Mouse (Mus musculus) liver, embryonic 15.5 days (tissue): ENCODE data around the gene 1700028J19Rik. TPM values are rescaled to one million over a fixed set of nuclear protein-coding genes. Genes with fewer than 3 reads are reported as not detected.
"Not testable (repeated sequence)": the region's sequence is repeated elsewhere in the genome, so short reads cannot be mapped to it uniquely, and the experiment has no call there.

Source experiments
- ATAC-seq: fragments of 200-750 bp; cut with Nextera tagmentation; 2 replicates; pipeline ENCODE4 v1.8.0; 2017; ENCODE audit warnings: moderate number of reproducible peaks, mild to moderate bottlenecking, moderate library complexity; ENCODE audit not compliant: insufficient read depth
- H3K27ac ChIP-seq: fragments of 300-500 bp; sonication (generic); replicated peaks from 2 replicates; pipeline ENCODE4 v1.5.1; 2015; ENCODE audit warnings: mild to moderate bottlenecking, inconsistent platforms
- H3K27me3 ChIP-seq: fragments of 300-500 bp; sonication (generic); 2 replicates; pipeline ENCODE4 v1.6.1; 2015; ENCODE audit warnings: mild to moderate bottlenecking, inconsistent platforms
- H3K36me3 ChIP-seq: fragments of 300-500 bp; sonication (generic); replicated peaks from 2 replicates; pipeline ENCODE4 v1.6.1; 2015; ENCODE audit warnings: moderate library complexity, mild to moderate bottlenecking, inconsistent platforms
- H3K4me1 ChIP-seq: fragments of 300-500 bp; sonication (generic); replicated peaks from 2 replicates; pipeline ENCODE4 v1.6.1; 2015; ENCODE audit warnings: inconsistent platforms
- H3K4me2 ChIP-seq: fragments of 300-500 bp; sonication (generic); 2 replicates; pipeline ENCODE4 v1.6.1; 2015; ENCODE audit warnings: moderate library complexity, mild to moderate bottlenecking, inconsistent platforms
- H3K4me3 ChIP-seq: fragments of 300-500 bp; sonication (generic); replicated peaks from 2 replicates; pipeline ENCODE4 v1.5.1; 2015; ENCODE audit warnings: mild to moderate bottlenecking, inconsistent platforms
- H3K9ac ChIP-seq: fragments of 300-500 bp; sonication (generic); 2 replicates; pipeline ENCODE4 v1.6.1; 2015; ENCODE audit warnings: moderate library complexity, mild to moderate bottlenecking, inconsistent platforms
- H3K9me3 ChIP-seq: fragments of 300-500 bp; sonication (generic); replicated peaks from 2 replicates; pipeline ENCODE4 v1.6.1; 2016; ENCODE audit warnings: inconsistent platforms
- WGBS: fragments of 180-500 bp; shearing (Covaris S2); methylation state at CpG from one replicate; pipeline ENCODE4 v1.1.7; 2015; ENCODE audit warnings: mixed read lengths; ENCODE audit not compliant: insufficient replicate concordance; 5-methylcytosine and 5-hydroxymethylcytosine counted together
- polyA plus RNA-seq: library from polyadenylated mRNA; unstranded; fragments of >200 nt; fragmentation: Nextera tagmentation; extraction: Ambion mirVana; gene quantifications from 2 replicates; pipeline ENCODE4 v1.2.1, GENCODE M21; 2015

Gene 1700028J19Rik
- polyA plus RNA-seq, 1 experiment from 2014 or later = 0.94 TPM

DNA sequence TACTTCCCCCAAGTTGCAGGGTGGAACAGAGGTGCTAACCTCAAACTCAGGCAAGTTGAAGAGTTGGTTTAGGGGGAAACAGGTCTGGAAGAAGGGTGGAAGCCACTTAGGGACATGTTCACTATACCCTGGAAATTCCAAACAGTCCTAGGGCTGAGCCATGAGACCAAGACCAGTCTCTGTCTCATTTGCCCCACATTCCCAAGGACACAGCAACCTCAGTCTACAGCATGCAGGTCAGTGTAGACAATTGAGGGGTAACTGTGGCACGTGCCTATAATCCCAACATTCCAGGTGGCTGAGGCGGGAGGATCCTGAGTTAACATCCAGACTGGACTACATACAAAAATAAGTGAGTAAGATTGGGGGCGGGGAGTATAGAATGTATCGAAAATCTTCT lies 2.8 kb upstream of the 1700028J19Rik start:
- peaks cover 51% of the 10 kb centered on the region for H3K36me3 ChIP-seq

GRCm38 (mm10) chr7:44247971-44248370 lies 1.5 kb upstream of the 1700028J19Rik start:
- H3K27ac ChIP-seq = no peak overlapping the region
- no peak for ATAC-seq
- WGBS = 73% methylated on average over 2 of the region's 2 CpGs
- peak overlapping the region; percentile 91 for H3K4me2 ChIP-seq
- H3K36me3 ChIP-seq = peaks cover 47% of the 10 kb centered on the region
- no peaks in the 10 kb centered on the region for H3K9me3 ChIP-seq
- H3K9ac ChIP-seq = peak overlapping the region; percentile 39; the same call in 1 of the 2 replicates
- H3K27me3 ChIP-seq = no peaks in the 10 kb centered on the region
- peaks cover 38% of the 10 kb centered on the region for H3K4me1 ChIP-seq
- H3K4me3 ChIP-seq = peak overlapping the region; percentile 95

More for the DNA sequence above, 2.8 kb upstream of the 1700028J19Rik start:
- no peak overlapping the region for H3K4me3 ChIP-seq
- no peak overlapping the region for H3K9ac ChIP-seq
- H3K4me1 ChIP-seq = peaks cover 38% of the 10 kb centered on the region
- no peaks in the 10 kb centered on the region for H3K27me3 ChIP-seq
- WGBS = 79% methylated on average over 4 of the region's 4 CpGs
- H3K9me3 ChIP-seq = no peaks in the 10 kb centered on the region
- H3K27ac ChIP-seq = no peak overlapping the region
- ATAC-seq = no peak
- no peak overlapping the region for H3K4me2 ChIP-seq

- H3K9ac ChIP-seq = peak overlapping the region; percentile 88
- H3K27ac ChIP-seq = peak overlapping the region; percentile 89
- peaks cover 38% of the 10 kb centered on the region for H3K4me1 ChIP-seq
- peak overlapping the region; percentile 91 for H3K4me2 ChIP-seq
- no peaks in the 10 kb centered on the region for H3K9me3 ChIP-seq
- peak overlapping the region; percentile 95 for H3K4me3 ChIP-seq
- peak; percentile 13; the same call in 1 of the 2 replicates for ATAC-seq
- H3K27me3 ChIP-seq = no peaks in the 10 kb centered on the region
- H3K36me3 ChIP-seq = peaks cover 38% of the 10 kb centered on the region
- under 1% methylated on average over 23 of the region's 23 CpGs for WGBS
These were observed 532 bp upstream of the 1700028J19Rik start for GRCm38 (mm10) chr7:44246984-44247470.

DNA sequence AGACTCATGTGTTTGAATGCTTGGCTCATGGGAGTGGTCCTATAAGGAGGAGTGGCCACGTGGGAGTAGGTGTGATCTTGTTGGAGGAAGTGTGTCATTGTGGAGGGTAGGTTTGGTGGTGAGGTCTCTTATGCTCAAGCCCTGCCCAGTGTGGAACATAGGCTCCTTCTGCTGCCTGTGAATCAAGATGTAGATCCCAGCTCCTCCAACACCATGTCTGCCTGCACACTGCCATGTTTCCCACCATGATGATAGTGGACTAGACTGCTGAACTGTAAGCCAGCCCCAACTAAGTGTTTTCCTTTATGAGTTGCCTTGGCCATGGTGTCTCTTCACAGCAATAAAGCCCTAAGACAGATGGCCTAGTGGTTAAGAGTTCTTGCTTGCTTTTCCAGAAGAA lies 2.4 kb downstream of the 1700028J19Rik start:
- Histone ChIP-seq H3K4me3 (no peak overlapping the region), H3K27ac (no peak overlapping the region), H3K9ac (no peak overlapping the region), H3K4me1 (peaks cover 36% of the 10 kb centered on the region), H3K9me3 (no peaks in the 10 kb centered on the region), H3K4me2 (no peak overlapping the region), H3K36me3 (peaks cover 12% of the 10 kb centered on the region), H3K27me3 (no peaks in the 10 kb centered on the region)
- no peak for ATAC-seq
- 42% methylated on average over 1 of the region's 1 CpGs for WGBS

DNA sequence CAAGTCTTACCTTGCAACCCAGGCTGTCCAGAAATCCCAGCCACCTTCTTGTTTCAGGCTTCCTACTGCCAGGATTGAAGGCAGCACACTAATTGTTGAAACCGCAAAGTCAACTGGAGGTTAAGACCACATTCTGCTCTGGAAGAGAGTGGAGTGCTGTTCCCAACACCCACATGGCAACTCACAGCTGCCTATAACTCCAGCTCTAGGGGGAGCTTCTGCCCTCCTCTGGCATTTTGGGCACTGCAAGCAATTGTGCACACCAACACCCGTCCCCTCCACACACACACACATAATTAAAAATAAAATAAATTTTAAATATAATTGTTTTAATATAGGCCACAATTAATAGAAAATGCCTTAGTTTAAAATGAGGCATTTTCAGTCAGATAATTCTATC lies 5.3 kb downstream of the 1700028J19Rik start:
- Histone ChIP-seq H3K27me3 (no peaks in the 10 kb centered on the region), H3K9me3 (no peaks in the 10 kb centered on the region), H3K27ac (no peak overlapping the region), H3K4me2 (no peak overlapping the region), H3K4me1 (peaks cover 15% of the 10 kb centered on the region), H3K9ac (no peak overlapping the region), H3K36me3 (no peaks in the 10 kb centered on the region), H3K4me3 (no peak overlapping the region)
- 54% methylated on average over 2 of the region's 2 CpGs for WGBS
- no peak for ATAC-seq

- peak; percentile 51; the same call in 1 of the 2 replicates for ATAC-seq
These were observed 5.8 kb downstream of the 1700028J19Rik start for GRCm38 (mm10) chr7:44240712-44241111.

GRCm38 (mm10) chr7:44239913-44240312 lies 6.6 kb downstream of the 1700028J19Rik start:
- Histone ChIP-seq H3K9ac (no peak overlapping the region), H3K4me3 (no peak overlapping the region), H3K4me2 (no peak overlapping the region), H3K27ac (no peak overlapping the region), H3K27me3 (no peaks in the 10 kb centered on the region), H3K9me3 (no peaks in the 10 kb centered on the region), H3K36me3 (no peaks in the 10 kb centered on the region), H3K4me1 (peaks cover 2% of the 10 kb centered on the region; the same call in 1 of the 2 replicates)
- WGBS = 23% methylated on average over 2 of the region's 2 CpGs
- ATAC-seq = no peak

More at GRCm38 (mm10) chr7:44240712-44241111, 5.8 kb downstream of the 1700028J19Rik start:
- 28% methylated on average over 1 of the region's 1 CpGs for WGBS
- H3K27me3 ChIP-seq = no peaks in the 10 kb centered on the region
- no peaks in the 10 kb centered on the region for H3K36me3 ChIP-seq
- H3K4me2 ChIP-seq = no peak overlapping the region
- no peak overlapping the region for H3K9ac ChIP-seq
- no peak overlapping the region for H3K4me3 ChIP-seq
- no peak overlapping the region for H3K27ac ChIP-seq
- H3K9me3 ChIP-seq = no peaks in the 10 kb centered on the region
- peaks cover 10% of the 10 kb centered on the region for H3K4me1 ChIP-seq

DNA sequence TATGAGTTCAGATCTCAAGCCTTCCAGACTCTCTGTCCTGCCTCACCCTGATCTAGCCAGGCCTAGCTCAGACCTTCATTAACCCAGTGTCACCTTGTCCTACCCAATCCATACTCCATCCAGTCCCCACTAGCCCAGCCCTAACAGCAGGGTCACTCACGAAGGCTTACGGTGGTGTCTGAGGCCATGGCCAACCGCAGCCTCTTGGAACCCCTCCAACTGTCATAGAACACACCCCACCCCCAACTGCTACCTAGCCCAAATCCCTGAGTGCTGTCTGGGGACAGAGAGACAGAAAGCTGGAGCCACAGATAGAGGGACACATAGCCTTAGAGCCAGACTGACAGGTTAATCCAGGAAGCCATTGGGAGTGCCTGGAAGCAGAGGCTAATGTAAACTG lies 10.6 kb downstream of the 1700028J19Rik start, which contains the start of gene Gm36864:
Gene Gm36864 (plus strand): TSS at position 269 of the 400 bp plus-strand sequence.
- H3K4me3 ChIP-seq = no peak within 1 kb of the TSS
- H3K27ac ChIP-seq = no peak within 1 kb of the TSS
- H3K4me1 ChIP-seq = 0 out of 2 replicates have a peak, but pooled peaks cover 2% of the 10 kb centered on the region
- ATAC-seq = no peak
- no peak within 1 kb of the TSS for H3K9ac ChIP-seq
- H3K4me2 ChIP-seq = no peak within 1 kb of the TSS
- H3K36me3 ChIP-seq = no peaks in the 10 kb centered on the region
- H3K9me3 ChIP-seq = no peaks in the 10 kb centered on the region
- 49% methylated on average over 3 of the region's 3 CpGs for WGBS
- no peaks in the 10 kb centered on the region for H3K27me3 ChIP-seq

DNA sequence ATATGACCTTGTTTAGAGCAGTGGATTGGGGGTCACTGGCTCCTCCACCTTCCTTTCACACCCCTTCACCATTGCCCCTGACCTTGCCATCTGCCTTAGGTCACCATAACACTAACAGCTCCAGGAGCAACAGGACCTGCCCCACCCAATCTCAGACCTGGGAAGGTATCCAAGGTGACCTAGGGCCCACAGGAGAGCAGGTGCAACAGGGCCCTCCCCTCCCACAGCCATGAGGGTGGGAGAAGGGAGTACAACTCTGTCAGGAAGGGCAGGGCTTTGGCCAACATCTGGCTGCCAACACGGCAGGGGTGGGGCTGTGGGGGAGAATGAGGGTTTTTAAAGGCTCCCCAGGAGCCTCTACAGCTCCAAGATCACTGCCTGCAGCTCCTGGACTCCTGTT lies 21.4 kb downstream of the 1700028J19Rik start, which contains the start of gene Klk1:
Gene Klk1 (plus strand): TSS at position 285 of the 400 bp plus-strand sequence.
- no peak for ATAC-seq
- 26% methylated on average over 1 of the region's 1 CpGs for WGBS

GRCm38 (mm10) chr7:44222335-44222734 lies 24.2 kb downstream of the 1700028J19Rik start:
- not testable (repeated sequence) for ATAC-seq, H3K9ac ChIP-seq, H3K4me2 ChIP-seq, H3K36me3 ChIP-seq, H3K4me3 ChIP-seq, H3K9me3 ChIP-seq, H3K27me3 ChIP-seq, H3K27ac ChIP-seq, H3K4me1 ChIP-seq
- WGBS = 51% methylated on average over 6 of the region's 6 CpGs

More for the DNA sequence above, 21.4 kb downstream of the 1700028J19Rik start, which contains the start of gene Klk1:
- no peak within 1 kb of the TSS for H3K27ac ChIP-seq
- H3K27me3 ChIP-seq = no peaks in the 10 kb centered on the region
- no peaks in the 10 kb centered on the region for H3K36me3 ChIP-seq
- H3K4me2 ChIP-seq = no peak within 1 kb of the TSS
- no peaks in the 10 kb centered on the region for H3K4me1 ChIP-seq
- H3K4me3 ChIP-seq = no peak within 1 kb of the TSS
- no peak within 1 kb of the TSS for H3K9ac ChIP-seq
- H3K9me3 ChIP-seq = no peaks in the 10 kb centered on the region

DNA sequence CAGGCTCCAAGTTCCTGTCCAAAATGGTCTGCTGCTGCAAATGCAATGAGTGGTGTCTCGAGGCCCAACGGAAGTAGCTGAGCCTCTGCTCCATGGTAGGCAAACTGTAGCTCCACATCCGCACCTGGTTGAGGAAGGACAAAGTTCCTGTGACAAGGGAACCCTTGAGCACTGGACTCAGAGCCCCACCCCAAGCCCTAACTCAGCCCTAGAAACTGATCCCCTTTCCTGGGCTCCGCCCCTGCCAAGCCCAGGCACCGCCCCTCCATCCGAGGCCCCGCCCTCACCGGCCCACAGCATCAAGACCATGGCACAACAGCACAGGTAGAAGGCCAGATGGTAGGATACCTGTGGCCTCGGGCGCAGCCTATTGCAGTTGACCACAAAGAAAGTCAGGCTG lies 24.9 kb downstream of the 1700028J19Rik start:
- ATAC-seq = not testable (repeated sequence)
- 47% methylated on average over 8 of the region's 10 CpGs for WGBS

DNA sequence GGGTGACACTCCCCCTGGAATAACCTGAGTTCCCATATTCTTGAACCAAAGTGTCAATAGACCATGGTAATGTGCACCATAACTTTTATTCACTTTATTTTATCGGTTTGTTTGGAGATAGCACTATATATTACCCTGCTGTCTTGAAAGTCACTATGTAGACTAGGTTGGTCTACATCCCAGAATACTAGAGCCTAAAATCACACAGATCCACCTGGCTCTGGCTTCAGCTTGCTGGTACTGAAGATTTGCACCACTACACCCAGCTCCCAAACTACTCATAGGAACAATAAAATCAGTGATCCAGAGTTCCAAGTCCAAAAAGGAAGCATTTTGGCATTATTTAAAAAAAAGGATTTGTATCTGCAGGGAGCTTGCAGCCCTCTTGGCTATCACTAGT lies 30.9 kb downstream of the 1700028J19Rik start, which contains the start of gene Klk1b5:
Gene Klk1b5 (plus strand): TSS at position 301 of the 400 bp plus-strand sequence.
- Histone ChIP-seq H3K27me3 (no peaks in the 10 kb centered on the region), H3K4me3 (no peak within 1 kb of the TSS), H3K9ac (no peak within 1 kb of the TSS), H3K4me1 (no peaks in the 10 kb centered on the region), H3K9me3 (no peaks in the 10 kb centered on the region), H3K36me3 (no peaks in the 10 kb centered on the region), H3K4me2 (no peak within 1 kb of the TSS), H3K27ac (no peak within 1 kb of the TSS)
- WGBS = 52% methylated on average over 1 of the region's 1 CpGs
- ATAC-seq = no peak

More for the DNA sequence above, 24.9 kb downstream of the 1700028J19Rik start:
- not testable (repeated sequence) for H3K9ac ChIP-seq, H3K4me3 ChIP-seq, H3K27me3 ChIP-seq, H3K36me3 ChIP-seq, H3K4me1 ChIP-seq, H3K4me2 ChIP-seq, H3K27ac ChIP-seq, H3K9me3 ChIP-seq
